Mouse (Mus musculus) layer of hippocampus, adult 8-10 months (tissue): ENCODE data around the gene Sparcl1. TPM values are rescaled to one million over a fixed set of nuclear protein-coding genes. Genes with fewer than 3 reads are reported as not detected.

Experiments used
- microRNA-seq, 2 experiments: library from miRNA; unstranded; fragments of <30 nt; microRNA quantifications; one replicate each; pipeline ENCODE4 v1.2.0; 2022
- total RNA-seq, 4 experiments: library from RNA; stranded (reverse); gene quantifications; 2 replicates each; pipeline ENCODE4 v1.2.4; 2022

Sparcl1 gene
- total RNA-seq, 4 experiments from 2014 or later = 1,478 to 1,666 (median 1,550) TPM

Small RNA genes within 50 kb of the gene (microRNA-seq; reads per million reads assigned to microRNA genes)
- 0.32 to 0.51 reads per million in 2 experiments for gene Mir5619

Other genes with a start within 250 kb of the Sparcl1 start
- 10 to 100 TPM; 28.9 to 33.5 (median 30.9) TPM for gene Klhl8, start 202.5 kb downstream of the Sparcl1 start, total RNA-seq
- not detected for gene Hsd17b13, start 136.3 kb downstream of the Sparcl1 start, total RNA-seq
- 10 to 100 TPM; 51.2 to 60.3 (median 54.6) TPM for gene Hsd17b11, start 91.8 kb downstream of the Sparcl1 start, total RNA-seq
- 10 to 100 TPM; 64.8 to 79.1 (median 69.7) TPM for gene Nudt9, start 67.4 kb downstream of the Sparcl1 start, total RNA-seq
- gene Gm17660, start 36.1 kb downstream of the Sparcl1 start, total RNA-seq = under 1 TPM in 1 of 4 experiments, not detected in 3; 0.80 TPM
- gene Dspp, start 57.0 kb upstream of the Sparcl1 start, total RNA-seq = under 1 TPM in 1 of 4 experiments, not detected in 3; 0.14 TPM
- gene Dmp1, start 88.9 kb upstream of the Sparcl1 start, total RNA-seq = 1 to 10 TPM; 5.1 to 6.0 (median 5.2) TPM
- gene Ibsp, start 185.4 kb upstream of the Sparcl1 start, total RNA-seq = under 1 TPM in 2 of 4 experiments, not detected in 2; 0.14 to 0.25 TPM
- gene Mepe, start 211.6 kb upstream of the Sparcl1 start, total RNA-seq = not detected